Mouse (Mus musculus) forebrain, embryonic 11.5 days (tissue): ENCODE measurements around the gene Gm5431. TPM values are rescaled to one million over a fixed set of nuclear protein-coding genes. Genes with fewer than 3 reads are reported as not detected.

Experiments used
- ATAC-seq: fragments of 200-750 bp; cut with Nextera tagmentation; replicated peaks from 2 replicates; pipeline ENCODE4 v1.8.0; 2017; ENCODE audit warnings: moderate TSS enrichment; ENCODE audit not compliant: low FRiP score
- DNase-seq: peaks from one replicate; pipeline ENCODE4 v3.0.0-alpha.2; 2017; ENCODE audit warnings: low spot score
- H3K27ac ChIP-seq: fragments of 300-500 bp; sonication (generic); 2 replicates; pipeline ENCODE4 v1.5.1; 2014; ENCODE audit warnings: low read depth, low read length
- H3K27me3 ChIP-seq: fragments of 300-500 bp; sonication (generic); 2 replicates; pipeline ENCODE4 v1.6.1; 2014; ENCODE audit warnings: mild to moderate bottlenecking, low read length, mixed read lengths; ENCODE audit not compliant: control insufficient read depth, insufficient read depth
- H3K36me3 ChIP-seq: fragments of 300-500 bp; sonication (generic); 2 replicates; pipeline ENCODE4 v1.6.1; 2014; ENCODE audit warnings: mild to moderate bottlenecking, low read length, moderate library complexity, mixed read lengths; ENCODE audit not compliant: control insufficient read depth, insufficient read depth
- H3K4me1 ChIP-seq: fragments of 300-500 bp; sonication (generic); replicated peaks from 2 replicates; pipeline ENCODE4 v1.6.1; 2014; ENCODE audit warnings: low read length, mixed read lengths; ENCODE audit not compliant: control insufficient read depth, insufficient read depth
- H3K4me2 ChIP-seq: fragments of 300-500 bp; sonication (generic); 2 replicates; pipeline ENCODE4 v1.6.1; 2014; ENCODE audit warnings: low read depth, mild to moderate bottlenecking, low read length, moderate library complexity, mixed read lengths; ENCODE audit not compliant: severe bottlenecking
- H3K4me3 ChIP-seq: fragments of 300-500 bp; sonication (generic); 2 replicates; pipeline ENCODE4 v1.5.1; 2014; ENCODE audit warnings: low read depth, low read length
- H3K9ac ChIP-seq: fragments of 300-500 bp; sonication (generic); 2 replicates; pipeline ENCODE4 v1.6.1; 2014; ENCODE audit warnings: low read length
- H3K9me3 ChIP-seq: fragments of 300-500 bp; sonication (generic); 2 replicates; pipeline ENCODE4 v1.6.1; 2016; ENCODE audit warnings: low read length, mixed read lengths; ENCODE audit not compliant: control insufficient read depth
- WGBS: fragments of 180-500 bp; shearing (Covaris S2); extraction: QIAGEN DNeasy Blood & Tissue Kit; methylation state at CpG from one replicate; pipeline ENCODE4 v1.1.7; 2014; 5-methylcytosine and 5-hydroxymethylcytosine counted together
- polyA plus RNA-seq: library from polyadenylated mRNA; unstranded; fragments of >200 nt; fragmentation: Nextera tagmentation; extraction: Ambion mirVana; gene quantifications from 2 replicates; pipeline ENCODE4 v1.2.1, GENCODE M21; 2014

Gene Gm5431
- polyA plus RNA-seq, 1 experiment from 2014 or later: not detected

- ATAC-seq (no peak), DNase-seq (no peak)
- no peaks in the 10 kb centered on the region for H3K36me3 ChIP-seq
- H3K9ac ChIP-seq: no peak overlapping the region
- H3K9me3 ChIP-seq: no peaks in the 10 kb centered on the region
- WGBS: 79% methylated on average over 3 of the region's 3 CpGs
- no peak overlapping the region for H3K27ac ChIP-seq
- no peaks in the 10 kb centered on the region for H3K27me3 ChIP-seq
- H3K4me1 ChIP-seq: no peaks in the 10 kb centered on the region; the same call in 1 of the 2 replicates
- no peak overlapping the region for H3K4me2 ChIP-seq
- no peak overlapping the region for H3K4me3 ChIP-seq
These were observed 38.2 kb downstream of the Gm5431 start for GRCm38 (mm10) chr11:48863808-48864207.

DNA sequence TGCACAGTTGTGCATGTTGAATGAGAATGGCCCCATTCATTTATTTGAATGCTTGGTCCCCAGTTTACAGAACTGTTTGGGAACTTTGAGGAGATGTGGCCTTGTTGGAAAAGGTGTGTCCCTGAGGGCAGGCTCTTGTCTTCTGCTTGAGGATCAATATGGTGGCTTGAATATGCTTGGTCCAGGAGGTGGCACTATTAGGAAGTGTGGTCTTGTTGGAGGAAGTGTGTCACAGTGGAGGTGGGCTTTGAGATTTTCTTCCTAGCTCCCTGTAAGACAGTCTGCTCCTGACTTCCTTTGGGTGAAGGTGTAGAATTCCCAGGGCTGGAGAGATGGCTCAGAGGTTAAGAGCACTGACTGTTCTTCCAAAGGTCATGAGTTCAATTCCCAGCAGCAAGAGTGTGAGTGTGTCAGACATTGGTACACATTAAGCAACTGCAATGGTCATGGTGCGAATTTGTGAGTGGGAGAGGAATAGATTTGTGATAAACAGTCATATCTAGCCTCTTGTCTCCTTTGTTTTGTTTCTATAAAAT is 39.2 kb downstream of the Gm5431 start:
- Histone ChIP-seq H3K4me3 (no peak overlapping the region), H3K4me1 (no peaks in the 10 kb centered on the region; the same call in 1 of the 2 replicates), H3K9ac (no peak overlapping the region), H3K9me3 (no peaks in the 10 kb centered on the region), H3K27me3 (no peaks in the 10 kb centered on the region), H3K36me3 (no peaks in the 10 kb centered on the region), H3K4me2 (no peak overlapping the region), H3K27ac (no peak overlapping the region)
- 88% methylated on average over 1 of the region's 1 CpGs for WGBS
- ATAC-seq (no peak), DNase-seq (no peak)

GRCm38 (mm10) chr11:48859014-48859413 is 43.0 kb downstream of the Gm5431 start:
- peak overlapping the region; percentile 38; the same call in 1 of the 2 replicates for H3K4me3 ChIP-seq
- under 1% methylated on average over 6 of the region's 6 CpGs for WGBS

GRCm38 (mm10) chr11:48853474-48854180 is 48.4 kb downstream of the Gm5431 start:
- H3K9ac ChIP-seq: peak overlapping the region; percentile 41; the same call in 1 of the 2 replicates
- peaks cover 3% of the 10 kb centered on the region; the same call in 1 of the 2 replicates for H3K4me1 ChIP-seq
- no peaks in the 10 kb centered on the region for H3K36me3 ChIP-seq
- H3K27ac ChIP-seq: no peak overlapping the region
- H3K9me3 ChIP-seq: peaks cover 2% of the 10 kb centered on the region; the same call in 1 of the 2 replicates
- peak overlapping the region; percentile 86 for H3K4me2 ChIP-seq
- ATAC-seq (peak; percentile 75), DNase-seq (peak; percentile 89)
- H3K4me3 ChIP-seq: peak overlapping the region; percentile 56
- under 1% methylated on average over 31 of the region's 31 CpGs for WGBS
- H3K27me3 ChIP-seq: 0 out of 2 replicates have a peak, but pooled peaks cover 2% of the 10 kb centered on the region

More at GRCm38 (mm10) chr11:48859014-48859413, 43.0 kb downstream of the Gm5431 start:
- H3K9me3 ChIP-seq: no peaks in the 10 kb centered on the region
- no peak overlapping the region for H3K9ac ChIP-seq
- H3K27ac ChIP-seq: no peak overlapping the region
- H3K36me3 ChIP-seq: no peaks in the 10 kb centered on the region
- H3K27me3 ChIP-seq: 0 out of 2 replicates have a peak, but pooled peaks cover 2% of the 10 kb centered on the region
- H3K4me2 ChIP-seq: peak overlapping the region; percentile 68; the same call in 1 of the 2 replicates
- H3K4me1 ChIP-seq: peaks cover 3% of the 10 kb centered on the region; the same call in 1 of the 2 replicates
- no peak for ATAC-seq
- DNase-seq: peak; percentile 53

- no peak for ATAC-seq
- Histone ChIP-seq H3K4me1 (peaks cover 3% of the 10 kb centered on the region; the same call in 1 of the 2 replicates), H3K4me3 (peak overlapping the region; percentile 56), H3K4me2 (peak overlapping the region; percentile 86), H3K36me3 (no peaks in the 10 kb centered on the region), H3K9me3 (peaks cover 2% of the 10 kb centered on the region; the same call in 1 of the 2 replicates), H3K27ac (no peak overlapping the region), H3K27me3 (0 out of 2 replicates have a peak, but pooled peaks cover 2% of the 10 kb centered on the region), H3K9ac (peak overlapping the region; percentile 39; the same call in 1 of the 2 replicates)
- 9% methylated on average over 23 of the region's 23 CpGs for WGBS
- DNase-seq: no peak
These were observed 49.2 kb downstream of the Gm5431 start for GRCm38 (mm10) chr11:48852624-48853473.

GRCm38 (mm10) chr11:48852190-48852589 is 49.8 kb downstream of the Gm5431 start:
- no peak overlapping the region for H3K9ac ChIP-seq
- ATAC-seq (no peak), DNase-seq (no peak)
- peaks cover 2% of the 10 kb centered on the region; the same call in 1 of the 2 replicates for H3K9me3 ChIP-seq
- H3K36me3 ChIP-seq: no peaks in the 10 kb centered on the region
- H3K4me1 ChIP-seq: 0 out of 2 replicates have a peak, but pooled peaks cover 3% of the 10 kb centered on the region
- H3K27me3 ChIP-seq: 0 out of 2 replicates have a peak, but pooled peaks cover 2% of the 10 kb centered on the region
- no peak overlapping the region for H3K4me3 ChIP-seq
- H3K27ac ChIP-seq: no peak overlapping the region
- H3K4me2 ChIP-seq: peak overlapping the region; percentile 86; the same call in 1 of the 2 replicates
- WGBS: 72% methylated on average over 4 of the region's 4 CpGs

DNA sequence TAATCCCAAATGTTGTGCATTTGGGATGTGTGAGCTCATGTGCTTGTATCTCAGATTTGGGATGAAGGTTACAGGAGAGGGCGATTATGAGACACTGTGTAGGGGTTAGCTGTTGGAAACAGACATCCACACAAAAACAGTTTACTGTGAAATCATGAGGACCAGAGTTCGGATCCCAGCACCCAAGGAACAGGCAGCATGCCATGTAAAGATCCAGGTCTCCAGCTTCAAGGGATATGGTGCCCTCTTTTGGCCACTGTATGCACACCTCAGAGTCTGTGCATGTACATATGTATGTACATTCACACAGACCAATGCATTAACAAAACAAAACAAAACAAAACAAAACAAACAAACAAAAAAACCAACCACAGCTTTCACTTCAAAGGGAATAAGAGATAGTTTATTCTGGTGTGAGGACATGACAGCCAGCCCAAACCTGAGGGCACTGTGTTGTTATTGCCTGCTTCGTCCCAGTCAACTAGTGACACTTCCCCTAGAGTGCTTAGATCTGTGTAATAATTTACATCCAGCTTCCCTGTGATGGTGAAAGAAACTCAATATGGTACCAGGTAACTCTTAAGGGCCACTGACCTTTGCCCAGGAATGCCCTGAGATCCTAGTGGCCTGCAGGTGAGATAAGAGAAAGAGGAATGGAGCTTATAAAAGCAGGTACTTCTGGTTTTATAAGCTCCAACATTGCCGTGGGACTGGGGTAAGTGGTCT is 50.6 kb downstream of the Gm5431 start:
- no peak for ATAC-seq
- Histone ChIP-seq H3K9me3 (peaks cover 2% of the 10 kb centered on the region; the same call in 1 of the 2 replicates), H3K4me2 (no peak overlapping the region), H3K27ac (no peak overlapping the region), H3K4me3 (no peak overlapping the region), H3K4me1 (0 out of 2 replicates have a peak, but pooled peaks cover 3% of the 10 kb centered on the region), H3K36me3 (no peaks in the 10 kb centered on the region), H3K9ac (no peak overlapping the region), H3K27me3 (0 out of 2 replicates have a peak, but pooled peaks cover 2% of the 10 kb centered on the region)
- 83% methylated on average over 4 of the region's 4 CpGs for WGBS
- DNase-seq: no peak
